Mouse (Mus musculus) c-Kit-positive CD71-positive TER-119-positive erythroid progenitor cells, embryonic 14.5 days (primary cell): Measurements from ENCODE around the gene Galnt9.

ENCODE experiments used
- DNase-seq: peaks from one replicate; pipeline ENCODE4 v3.0.0-alpha.2; 2013; ENCODE audit warnings: low spot score

Gene Galnt9

DNA sequence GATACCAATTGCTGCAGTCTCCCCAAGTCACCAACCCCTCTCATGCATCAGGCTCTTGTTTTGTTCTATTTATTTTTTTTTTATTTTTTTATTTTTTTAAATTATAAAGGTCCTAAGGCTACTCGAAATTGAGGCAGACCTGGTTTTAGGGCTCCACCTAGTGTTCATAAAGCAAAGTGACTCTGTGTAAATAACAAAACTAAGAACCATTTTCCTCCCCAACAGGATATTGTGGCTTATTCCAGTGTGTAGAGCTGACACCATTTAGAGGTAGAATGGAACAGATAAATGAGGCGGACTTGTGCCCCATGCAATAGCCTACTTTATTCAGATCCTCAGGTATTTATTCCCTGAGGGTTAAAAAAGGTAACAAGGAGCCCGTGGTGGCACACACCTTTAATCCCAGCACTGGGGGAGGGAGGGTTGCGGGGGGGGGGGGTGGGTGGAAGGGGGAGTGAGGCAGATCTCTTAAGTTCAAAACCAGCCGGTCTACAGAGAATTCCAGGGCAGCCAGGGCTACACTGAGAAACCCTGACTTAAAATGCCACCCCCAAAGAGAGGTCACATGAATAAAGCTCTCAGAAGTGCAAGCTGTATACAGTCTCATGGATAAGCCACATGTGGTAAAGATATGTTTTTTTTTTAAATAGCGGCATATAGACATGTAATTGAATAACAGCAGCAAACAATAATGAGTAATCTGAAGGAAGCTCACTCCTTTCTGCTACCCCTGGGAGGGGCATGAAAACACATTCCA is 92.0 kb downstream of the Galnt9 start:
- no peak for DNase-seq

GRCm38 (mm10) chr5:110638306-110639074 is 94.3 kb downstream of the Galnt9 start:
- no peak for DNase-seq

- DNase-seq = peak; percentile 75
Measured at GRCm38 (mm10) chr5:110639459-110639858, 95.3 kb downstream of the Galnt9 start.

GRCm38 (mm10) chr5:110646377-110646776 is 102.2 kb downstream of the Galnt9 start:
- peak; percentile 62 for DNase-seq

- peak; percentile 96 for DNase-seq
Measured at GRCm38 (mm10) chr5:110652719-110653648, 108.8 kb downstream of the Galnt9 start, which contains the start of the genes Noc4l and Ddx51. Gene Noc4l, minus strand, starts transcription at chr5:110653417. Gene Ddx51, plus strand, starts transcription at chr5:110653451.

GRCm38 (mm10) chr5:110653686-110654085 is 109.5 kb downstream of the Galnt9 start:
- DNase-seq = no peak

- DNase-seq = no peak
Measured at GRCm38 (mm10) chr5:110659682-110660081, 115.5 kb downstream of the Galnt9 start.

DNA sequence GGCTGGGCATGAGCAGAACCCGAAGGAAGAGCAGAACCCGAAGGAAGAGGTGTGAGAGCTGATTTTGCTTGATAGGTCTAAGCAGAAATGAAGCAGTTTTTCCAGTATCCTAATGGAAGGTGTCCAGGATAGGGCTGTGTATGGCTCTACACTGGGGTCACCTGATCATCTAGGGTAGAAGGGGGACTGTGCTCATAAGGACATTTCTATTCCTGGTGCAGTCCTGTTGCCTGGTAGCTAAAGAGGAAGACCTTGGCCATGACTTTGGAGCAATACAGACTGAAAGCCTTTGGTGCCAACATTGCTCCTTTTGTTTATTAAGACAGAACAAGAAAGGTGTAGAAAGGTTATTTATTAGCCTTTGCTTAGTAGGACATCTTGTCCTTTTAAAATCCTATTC is 119.9 kb downstream of the Galnt9 start:
- no peak for DNase-seq

DNA sequence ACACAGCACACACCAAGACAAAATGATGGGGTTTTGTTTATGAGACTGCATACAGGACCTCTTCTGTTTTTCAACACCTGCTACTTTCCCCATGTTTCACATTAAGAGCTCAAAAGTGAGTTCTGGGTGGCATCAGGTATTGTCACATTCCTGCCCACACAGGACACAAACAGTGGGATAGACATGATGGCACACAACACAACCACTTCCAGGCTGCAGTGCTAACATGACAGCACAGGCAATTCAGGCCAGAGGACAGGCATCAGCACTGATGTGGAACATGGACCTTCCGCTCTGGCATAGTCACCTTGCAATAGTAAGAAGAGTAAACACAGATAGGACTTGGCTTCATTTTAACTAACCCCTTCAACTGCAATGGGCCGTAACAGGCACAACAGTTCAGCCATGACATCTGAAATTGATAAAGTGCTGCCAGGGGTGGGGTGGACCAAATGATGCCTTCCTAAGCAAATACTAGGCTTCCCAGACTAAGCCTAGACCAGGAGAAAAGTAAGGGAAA is 120.7 kb downstream of the Galnt9 start:
- no peak for DNase-seq

DNA sequence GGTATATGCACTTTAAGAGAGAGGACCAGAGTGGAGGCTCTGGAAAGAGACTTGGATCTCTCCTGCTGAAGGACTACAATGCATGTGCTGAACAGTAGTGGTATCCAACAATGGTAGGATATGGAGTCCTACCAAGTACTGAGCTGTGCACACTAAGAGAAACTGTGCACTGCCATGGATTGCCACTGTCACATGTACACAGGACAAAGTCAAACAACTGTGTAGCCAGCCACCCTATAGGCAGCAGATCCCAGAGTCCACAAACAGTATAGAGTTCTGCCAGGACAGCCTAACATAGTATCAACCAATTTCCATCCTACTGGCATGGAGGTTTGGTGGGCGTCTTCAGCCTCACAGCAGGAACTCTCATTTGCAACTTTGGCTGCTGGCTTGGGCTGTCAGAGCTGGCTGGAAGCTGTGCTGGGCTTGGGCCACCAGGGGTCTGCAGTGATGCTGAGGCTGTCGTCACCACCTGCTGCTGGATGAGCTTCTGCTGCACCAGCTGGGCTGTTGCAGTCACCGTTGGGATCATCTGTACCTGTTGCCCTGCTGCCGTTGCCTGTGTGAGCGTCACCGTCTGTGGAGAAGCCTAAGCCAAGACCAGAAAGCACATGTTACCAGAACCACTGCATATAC is 121.4 kb downstream of the Galnt9 start:
- no peak for DNase-seq
